Mouse (Mus musculus) brain, embryonic 14.5 days (tissue): ENCODE results near the gene Rbmxl2.

Experiments
- CTCF ChIP-seq: fragments of 200-500 bp; IDR thresholded peaks from 2 replicates; pipeline ENCODE4 v1.5.1; 2012; ENCODE audit warnings: inconsistent platforms, mild to moderate bottlenecking, moderate library complexity, borderline replicate concordance; ENCODE audit not compliant: insufficient read depth, insufficient read length; ENCODE audit errors: extremely low read depth
- POLR2A ChIP-seq: fragments of 200-500 bp; IDR thresholded peaks from 2 replicates; pipeline ENCODE4 v1.6.1; 2012; ENCODE audit warnings: mild to moderate bottlenecking, inconsistent platforms, borderline replicate concordance; ENCODE audit not compliant: poor library complexity, insufficient read depth, insufficient read length, severe bottlenecking; ENCODE audit errors: extremely low read depth

DNA sequence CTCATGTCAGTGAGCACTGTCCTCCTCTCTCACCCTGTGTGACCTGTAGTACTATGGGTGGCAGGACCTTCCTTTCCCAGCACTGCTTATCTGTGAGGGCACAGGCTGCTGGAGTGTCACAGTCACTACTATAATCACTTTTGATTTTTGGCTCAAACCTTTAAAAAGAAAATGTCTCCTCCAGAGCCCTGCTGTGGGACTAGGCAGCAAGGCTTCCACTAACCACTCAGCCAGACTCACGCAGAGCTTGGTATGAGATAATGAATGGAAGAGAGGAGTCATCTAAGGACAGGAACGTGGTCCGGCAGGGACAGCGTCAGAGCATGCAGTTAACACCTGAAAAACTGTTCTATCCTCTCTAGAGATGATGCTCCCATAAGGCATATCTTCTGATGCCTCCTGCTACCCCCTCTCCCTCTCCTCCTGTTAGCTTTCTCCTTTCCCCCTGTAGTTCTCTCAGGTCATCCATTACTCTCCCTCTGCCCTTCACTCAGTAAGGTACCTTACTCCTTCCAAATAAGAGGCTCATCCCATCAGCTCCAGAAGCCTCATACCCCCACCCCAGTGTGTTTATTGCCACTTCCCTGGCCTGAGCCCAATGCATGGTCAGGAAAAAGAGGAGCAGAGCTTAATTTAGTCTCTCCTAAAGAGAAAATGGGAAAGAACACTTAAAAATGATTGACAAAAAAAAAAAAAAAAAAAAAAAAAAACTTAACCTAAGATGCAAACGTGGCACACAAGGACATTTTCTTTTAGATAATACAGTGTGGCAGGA lies 41.2 kb downstream of the Rbmxl2 start:
- no peak for TF ChIP-seq CTCF
- TF ChIP-seq POLR2A = no peak
